Mouse (Mus musculus) CH12.LX (cell line): ENCODE measurements at regions not wholly inside any gene's neighbourhood (a gene's known extent, or its start where the extent isn't known, plus 50 kb on each side); places are given as distances from the start of the nearest gene placed in this dataset.

Source experiments
- CTCF ChIP-seq, 2 experiments: IDR thresholded peaks in 1 of 2; conservative IDR thresholded peaks in 1 of 2; 2 replicates each; pipeline ENCODE4 v1.5.1; 2011 to 2012; ENCODE audit warnings: low read depth in 2 of 2, low read length in 2 of 2, improper control_type of control experiment in 1 of 2, inconsistent platforms in 1 of 2, mild to moderate bottlenecking in 1 of 2, moderate library complexity in 1 of 2
- ETS1 ChIP-seq: conservative IDR thresholded peaks from 2 replicates; pipeline ENCODE4 v1.6.1; 2012; ENCODE audit warnings: low read depth, mild to moderate bottlenecking, inconsistent platforms, low read length, improper control_type of control experiment, moderate library complexity
- HCFC1 ChIP-seq: IDR thresholded peaks from 2 replicates; pipeline ENCODE4 v1.6.1; 2012; ENCODE audit warnings: low read depth, mild to moderate bottlenecking, inconsistent platforms, low read length, improper control_type of control experiment
- JUND ChIP-seq: conservative IDR thresholded peaks from 2 replicates; pipeline ENCODE4 v1.6.1; 2011; ENCODE audit warnings: low read depth, low read length, improper control_type of control experiment
- KAT2A ChIP-seq: IDR thresholded peaks from 2 replicates; pipeline ENCODE4 v1.6.1; 2012; ENCODE audit warnings: low read length, improper control_type of control experiment, inconsistent platforms; ENCODE audit not compliant: insufficient replicate concordance
- MAFK ChIP-seq: IDR thresholded peaks from 2 replicates; pipeline ENCODE4 v1.6.1; 2011; ENCODE audit warnings: low read length, improper control_type of control experiment; ENCODE audit not compliant: insufficient replicate concordance
- MAX ChIP-seq: IDR thresholded peaks from 2 replicates; pipeline ENCODE4 v1.6.1; 2011; ENCODE audit warnings: low read length, improper control_type of control experiment
- PAX5 ChIP-seq: IDR thresholded peaks from 2 replicates; pipeline ENCODE4 v1.6.1; 2012; ENCODE audit warnings: low read length, inconsistent platforms, mixed read lengths
- POLR2A ChIP-seq: IDR thresholded peaks from 2 replicates; pipeline ENCODE4 v1.6.1; 2011; ENCODE audit warnings: low read depth, mild to moderate bottlenecking, improper control_type of control experiment, low read length
- TBP ChIP-seq: conservative IDR thresholded peaks from 2 replicates; pipeline ENCODE4 v1.6.1; 2011; ENCODE audit warnings: low read depth, low read length, improper control_type of control experiment
- TCF12 ChIP-seq: IDR thresholded peaks from 2 replicates; pipeline ENCODE4 v1.6.1; 2014; ENCODE audit warnings: low read depth, mild to moderate bottlenecking, inconsistent platforms, low read length, improper control_type of control experiment
- USF2 ChIP-seq: conservative IDR thresholded peaks from 2 replicates; pipeline ENCODE4 v1.6.1; 2011; ENCODE audit warnings: low read depth, low read length, improper control_type of control experiment
- ZKSCAN1 ChIP-seq: IDR thresholded peaks from 2 replicates; pipeline ENCODE4 v1.6.1; 2012; ENCODE audit warnings: low read depth, inconsistent platforms, low read length, improper control_type of control experiment, borderline replicate concordance
- ZNF384 ChIP-seq: IDR thresholded peaks from 2 replicates; pipeline ENCODE4 v1.6.1; 2012; ENCODE audit warnings: low read depth, low read length, improper control_type of control experiment, inconsistent platforms

- no peak for TF ChIP-seq ZNF384
- no peak for TF ChIP-seq POLR2A
- TF ChIP-seq USF2, result no peak
- no peak for TF ChIP-seq CTCF (conservative IDR thresholded peaks at IDR 0.05 in 1 of 2, IDR thresholded peaks at IDR 0.05 in 1 of 2; ENCODE audit: low read depth in 2 of 2, low read length in 2 of 2)
- no peak for TF ChIP-seq KAT2A
- no peak for TF ChIP-seq JUND
- no peak for TF ChIP-seq ETS1
- no peak for TF ChIP-seq PAX5
- TF ChIP-seq HCFC1, result no peak
- TF ChIP-seq TCF12, result no peak
- TF ChIP-seq ZKSCAN1, result no peak
- no peak for TF ChIP-seq TBP
- TF ChIP-seq MAFK, result no peak
- no peak for TF ChIP-seq MAX
Observed at GRCm38 (mm10) chr8:35087070-35087469, 678.5 kb upstream of the Gm19410 start.
